In the genomic region with DNA sequence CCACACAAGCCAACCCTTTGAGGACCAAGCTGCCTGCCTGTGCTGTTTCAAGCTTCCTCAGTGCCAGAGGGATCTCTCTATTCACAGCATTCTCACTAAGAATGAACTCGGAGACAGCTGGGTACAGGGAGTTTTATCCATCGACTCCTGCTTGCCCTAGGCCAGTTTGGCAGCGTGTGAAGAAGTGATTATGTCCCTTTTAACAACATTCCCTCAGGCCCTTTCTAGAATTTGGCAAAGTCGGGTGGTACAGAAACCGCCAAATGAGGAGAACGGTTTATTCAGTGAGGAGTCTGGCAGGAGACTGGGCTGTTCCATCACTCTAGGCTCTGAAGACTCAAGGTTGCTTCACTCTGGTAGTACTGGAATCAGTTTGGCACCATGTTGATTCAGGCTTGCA, we compare ENCODE assay signal across 10 mouse cellular contexts. TPM values are rescaled to one million over a fixed set of nuclear protein-coding genes. Genes with fewer than 3 reads are reported as not detected.
DNase-seq lines count a peak whose midpoint lies in the region; ATAC-seq lines count a peak whose summit lies in the region.
"Had no signal": no experiment of that assay in that cellular context is flagged by ENCODE, and none has a peak within 500 bp of the region (broad histone marks: within the 10 kb centered on the region; RNA-seq: fewer than 3 reads in every experiment).

No protein-coding gene starts in this region.

- H3K27ac ChIP-seq in heart, embryonic 12.5 days (ENCODE audit: poor library complexity, severe bottlenecking) = no peak overlapping the region
- no peak overlapping the region for H3K27ac ChIP-seq in lung, embryonic 16.5 days (ENCODE audit: low read length)
- no peak overlapping the region for H3K27ac ChIP-seq in hindbrain, embryonic 14.5 days
- no peak overlapping the region for H3K27ac ChIP-seq in neural tube, embryonic 15.5 days (replicated peaks)

- 24% methylated on average over 6 of the region's 6 CpGs for WGBS in heart, embryonic 12.5 days
- 40% methylated on average over 6 of the region's 6 CpGs for WGBS in lung, embryonic 16.5 days
- WGBS in hindbrain, embryonic 14.5 days = 22% methylated on average over 6 of the region's 6 CpGs
- 19% methylated on average over 6 of the region's 6 CpGs for WGBS in neural tube, embryonic 15.5 days

- H3K4me2 ChIP-seq in heart, embryonic 12.5 days = peak overlapping the region; percentile 78
- peak overlapping the region; percentile 96 for H3K4me2 ChIP-seq in lung, embryonic 16.5 days (ENCODE audit: low read depth, low read length)
- H3K4me2 ChIP-seq in hindbrain, embryonic 14.5 days (replicated peaks) = 0 out of 2 replicates have a peak overlapping the region, but pooled peaks have one; percentile 65
- peak overlapping the region; percentile 78; the same call in 1 of the 2 replicates for H3K4me2 ChIP-seq in neural tube, embryonic 15.5 days

- H3K4me3 ChIP-seq in heart, embryonic 12.5 days = peak overlapping the region; percentile 46
- H3K4me3 ChIP-seq in lung, embryonic 16.5 days (ENCODE audit: low read length) = peak overlapping the region; percentile 55
- peak overlapping the region; percentile 32 for H3K4me3 ChIP-seq in hindbrain, embryonic 14.5 days (replicated peaks; ENCODE audit: low read length)
- no peak overlapping the region for H3K4me3 ChIP-seq in neural tube, embryonic 15.5 days (replicated peaks)

- no peak for ATAC-seq in heart, embryonic 12.5 days (ENCODE audit: insufficient number of reproducible peaks, low FRiP score)
- ATAC-seq in lung, embryonic 16.5 days (ENCODE audit: low read depth) = no peak
- ATAC-seq in hindbrain, embryonic 14.5 days (ENCODE audit: low FRiP score) = no peak
- ATAC-seq in neural tube, embryonic 15.5 days (ENCODE audit: low FRiP score) = no peak; the same call in 1 of the 2 replicates

- H3K9ac ChIP-seq in heart, embryonic 12.5 days = no peak overlapping the region
- no peak overlapping the region for H3K9ac ChIP-seq in lung, embryonic 16.5 days (ENCODE audit: low read length)
- H3K9ac ChIP-seq in hindbrain, embryonic 14.5 days = no peak overlapping the region
- H3K9ac ChIP-seq in neural tube, embryonic 15.5 days (replicated peaks) = no peak overlapping the region

- H3K27me3 ChIP-seq in heart, embryonic 12.5 days (replicated peaks) = peaks cover 95% of the 10 kb centered on the region
- peaks cover 71% of the 10 kb centered on the region for H3K27me3 ChIP-seq in lung, embryonic 16.5 days (ENCODE audit: control insufficient read depth, insufficient read depth, low read depth, low read length)
- peaks cover 79% of the 10 kb centered on the region for H3K27me3 ChIP-seq in hindbrain, embryonic 14.5 days (ENCODE audit: control insufficient read depth, insufficient read depth, low read length)
- H3K27me3 ChIP-seq in neural tube, embryonic 15.5 days (replicated peaks) = peaks cover 79% of the 10 kb centered on the region

- no peak for DNase-seq in heart, adult 9 months (ENCODE audit: low spot score in 2 of 2)
- no peak for DNase-seq in lung, adult 18-20 months
- DNase-seq in hindbrain, embryonic 14.5 days (ENCODE audit: low spot score) = no peak
- no peak for DNase-seq in cerebellum, postnatal 14 days
- DNase-seq in embryo, embryonic 10 days (ENCODE audit: low spot score) = no peak
- DNase-seq: kidney, postnatal 14 days; lung, postnatal 36 days had no signal

- H3K4me1 ChIP-seq in heart, embryonic 12.5 days (replicated peaks) = peaks cover 21% of the 10 kb centered on the region
- H3K4me1 ChIP-seq in lung, embryonic 16.5 days (replicated peaks; ENCODE audit: control insufficient read depth, insufficient read depth, low read length) = peaks cover 15% of the 10 kb centered on the region
- 0 out of 2 replicates have a peak, but pooled peaks cover 15% of the 10 kb centered on the region for H3K4me1 ChIP-seq in hindbrain, embryonic 14.5 days (replicated peaks; ENCODE audit: control insufficient read depth, insufficient read depth, low read length)
- H3K4me1 ChIP-seq in neural tube, embryonic 15.5 days = peaks cover 28% of the 10 kb centered on the region

- H3K36me3 ChIP-seq in heart, embryonic 12.5 days = no peaks in the 10 kb centered on the region
- no peaks in the 10 kb centered on the region; the same call in 1 of the 2 replicates for H3K36me3 ChIP-seq in lung, embryonic 16.5 days (ENCODE audit: control insufficient read depth, insufficient read depth, low read length)
- H3K36me3 ChIP-seq in hindbrain, embryonic 14.5 days (replicated peaks; ENCODE audit: control insufficient read depth, insufficient read depth) = peaks cover 49% of the 10 kb centered on the region
- H3K36me3 ChIP-seq in neural tube, embryonic 15.5 days = peaks cover 39% of the 10 kb centered on the region

- no peaks in the 10 kb centered on the region for H3K9me3 ChIP-seq in heart, embryonic 12.5 days (replicated peaks)
- no peaks in the 10 kb centered on the region for H3K9me3 ChIP-seq in lung, embryonic 16.5 days (ENCODE audit: control insufficient read depth, low read length)
- H3K9me3 ChIP-seq in hindbrain, embryonic 14.5 days (ENCODE audit: control insufficient read depth, low read length) = no peaks in the 10 kb centered on the region
- H3K9me3 ChIP-seq in neural tube, embryonic 15.5 days (replicated peaks) = no peaks in the 10 kb centered on the region

RNA-seq across cellular contexts. Expression of gene Gp1bb, which starts 2.0 kb away (rescaled TPM):
- 5.5 and 7.9 TPM in 2 replicates for polyA plus RNA-seq in heart, embryonic 12.5 days (2016; fragmentation: Nextera tagmentation; extraction: Ambion mirVana)
- 2.0 and 2.2 TPM in 2 replicates for polyA plus RNA-seq in lung, embryonic 16.5 days (2015; fragmentation: Nextera tagmentation; extraction: Ambion mirVana)
- polyA plus RNA-seq in hindbrain, embryonic 14.5 days (2014; fragmentation: Nextera tagmentation; extraction: Ambion mirVana) = 13.7 and 16.7 TPM in 2 replicates
- 10.1 and 11.5 TPM in 2 replicates for polyA plus RNA-seq in neural tube, embryonic 15.5 days (2015; fragmentation: Nextera tagmentation; extraction: Ambion mirVana)

RNA-seq across cellular contexts. Expression of gene Gm49601, which starts 6.0 kb away (rescaled TPM):
- polyA plus RNA-seq in heart, embryonic 12.5 days (2016; fragmentation: Nextera tagmentation; extraction: Ambion mirVana) = 1.2 and 1.8 TPM in 2 replicates
- 3.6 and 4.2 TPM in 2 replicates for polyA plus RNA-seq in lung, embryonic 16.5 days (2015; fragmentation: Nextera tagmentation; extraction: Ambion mirVana)
- 6.9 and 10.1 TPM in 2 replicates for polyA plus RNA-seq in hindbrain, embryonic 14.5 days (2014; fragmentation: Nextera tagmentation; extraction: Ambion mirVana)
- polyA plus RNA-seq in neural tube, embryonic 15.5 days (2015; fragmentation: Nextera tagmentation; extraction: Ambion mirVana) = 14.0 and 21.3 TPM in 2 replicates

RNA-seq across cellular contexts. Expression of gene Sept5, which starts 9.6 kb away (rescaled TPM):
- 6.3 and 6.5 TPM in 2 replicates for polyA plus RNA-seq in heart, embryonic 12.5 days (2016; fragmentation: Nextera tagmentation; extraction: Ambion mirVana)
- 21.1 and 22.2 TPM in 2 replicates for polyA plus RNA-seq in lung, embryonic 16.5 days (2015; fragmentation: Nextera tagmentation; extraction: Ambion mirVana)
- 192 and 218 TPM in 2 replicates for polyA plus RNA-seq in hindbrain, embryonic 14.5 days (2014; fragmentation: Nextera tagmentation; extraction: Ambion mirVana)
- polyA plus RNA-seq in neural tube, embryonic 15.5 days (2015; fragmentation: Nextera tagmentation; extraction: Ambion mirVana) = 185 and 216 TPM in 2 replicates

RNA-seq across cellular contexts. Expression of gene Tbx1, which starts 29.7 kb away (rescaled TPM):
- 0.13 and 0.67 TPM in 2 replicates for polyA plus RNA-seq in heart, embryonic 12.5 days (2016; fragmentation: Nextera tagmentation; extraction: Ambion mirVana)
- 5.5 and 6.2 TPM in 2 replicates for polyA plus RNA-seq in lung, embryonic 16.5 days (2015; fragmentation: Nextera tagmentation; extraction: Ambion mirVana)
- polyA plus RNA-seq in hindbrain, embryonic 14.5 days (2014; fragmentation: Nextera tagmentation; extraction: Ambion mirVana) = 0.94 and 1.2 TPM in 2 replicates
- 1.2 and 1.9 TPM in 2 replicates for polyA plus RNA-seq in neural tube, embryonic 15.5 days (2015; fragmentation: Nextera tagmentation; extraction: Ambion mirVana)
